In the genomic region with DNA sequence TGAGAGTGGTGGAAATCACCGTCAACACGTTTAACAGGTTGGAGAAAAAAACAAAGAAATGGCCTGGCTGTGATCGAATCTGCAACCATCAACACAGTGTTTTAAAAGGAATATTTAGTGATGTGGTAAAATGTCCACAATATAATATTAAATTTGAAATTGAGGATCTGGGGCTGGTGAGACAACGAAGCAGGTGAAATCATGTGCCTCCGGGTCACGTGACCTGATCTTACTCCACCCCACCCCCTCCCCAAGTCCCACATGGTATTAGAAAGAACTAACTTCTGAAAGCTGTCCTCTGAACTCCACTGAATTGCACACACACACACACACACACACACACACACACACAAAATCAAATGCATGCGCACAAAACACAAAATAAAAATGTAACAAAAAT, we compare ENCODE assay signal across 3 mouse cellular contexts.
A peak's percentile ranks its signal among the peaks of the same experiment; 100 is the strongest.
TF ChIP-seq lines count a peak whose summit lies in the region.

No protein-coding gene starts in this region.

TF ChIP-seq in C2C12, 6 proteins besides CTCF, POLR2A, EP300 and RAD21:
- no peak for TF ChIP-seq FOSL1 (IDR thresholded peaks at IDR 0.05; ENCODE audit: insufficient read depth, low read length, poor library complexity, severe bottlenecking)
- TF ChIP-seq USF1 (IDR thresholded peaks at IDR 0.05; ENCODE audit: low read depth): peak; percentile 16
- no peak for TF ChIP-seq MYOG (IDR thresholded peaks at IDR 0.05; ENCODE audit: control insufficient read depth, extremely low read depth, insufficient read length)

TF ChIP-seq in CH12.LX, 34 proteins besides CTCF, POLR2A, EP300 and RAD21:
- TF ChIP-seq ZMIZ1 (IDR thresholded peaks at IDR 0.05; ENCODE audit: low read depth, low read length) (no peak), KAT2A (IDR thresholded peaks at IDR 0.05; ENCODE audit: insufficient replicate concordance, low read length) (no peak), HCFC1 (IDR thresholded peaks at IDR 0.05; ENCODE audit: low read depth, low read length) (no peak), ETS1 (conservative IDR thresholded peaks at IDR 0.05; ENCODE audit: low read depth, low read length) (no peak), BHLHE40 (IDR thresholded peaks at IDR 0.05; ENCODE audit: low read depth, low read length) (peak; percentile 32; the same call in 1 of the 2 replicates), CHD1 (IDR thresholded peaks at IDR 0.05; ENCODE audit: low read depth, low read length) (no peak), JUND (conservative IDR thresholded peaks at IDR 0.05; ENCODE audit: low read depth, low read length) (no peak), ZC3H11A (IDR thresholded peaks at IDR 0.05; ENCODE audit: low read depth, low read length) (no peak), SIN3A (IDR thresholded peaks at IDR 0.05; ENCODE audit: low read length) (no peak), CHD2 (IDR thresholded peaks at IDR 0.05; ENCODE audit: low read length) (no peak), MAZ (IDR thresholded peaks at IDR 0.05; ENCODE audit: low read depth, low read length) (no peak), ZKSCAN1 (IDR thresholded peaks at IDR 0.05; ENCODE audit: borderline replicate concordance, low read depth, low read length) (no peak), MAFK (IDR thresholded peaks at IDR 0.05; ENCODE audit: insufficient replicate concordance, low read length) (no peak), IRF4 (IDR thresholded peaks at IDR 0.05; ENCODE audit: low read depth, low read length) (no peak), ELF1 (IDR thresholded peaks at IDR 0.05; ENCODE audit: low read depth, low read length) (no peak), POLR2AphosphoS2 (IDR thresholded peaks at IDR 0.05; ENCODE audit: low read depth, low read length) (no peak), GABPA (IDR thresholded peaks at IDR 0.05; ENCODE audit: insufficient replicate concordance, low read depth, low read length) (no peak), USF1 (IDR thresholded peaks at IDR 0.05; ENCODE audit: low read depth, low read length) (peak; percentile 62), ZNF384 (IDR thresholded peaks at IDR 0.05; ENCODE audit: low read depth, low read length) (no peak), MAX (IDR thresholded peaks at IDR 0.05; ENCODE audit: low read length) (no peak), USF2 (conservative IDR thresholded peaks at IDR 0.05; ENCODE audit: low read depth, low read length) (peak; percentile 54; the same call in 1 of the 2 replicates), TBP (conservative IDR thresholded peaks at IDR 0.05; ENCODE audit: low read depth, low read length) (no peak), E2F4 (IDR thresholded peaks at IDR 0.05; ENCODE audit: insufficient replicate concordance, low read depth, low read length) (no peak), MEF2A (IDR thresholded peaks at IDR 0.05; ENCODE audit: borderline replicate concordance, low read depth, low read length) (no peak), NRF1 (IDR thresholded peaks at IDR 0.05; ENCODE audit: low read depth, low read length) (no peak)

TF ChIP-seq in MEL, 35 proteins besides CTCF, POLR2A, EP300 and RAD21:
- TF ChIP-seq MAFK (IDR thresholded peaks at IDR 0.05; ENCODE audit: borderline replicate concordance, low read depth, low read length) (no peak), TAL1 (IDR thresholded peaks at IDR 0.05; ENCODE audit: low read length) (no peak), E2F4 (IDR thresholded peaks at IDR 0.05; ENCODE audit: borderline replicate concordance, low read depth, low read length) (no peak), ZC3H11A (IDR thresholded peaks at IDR 0.05; ENCODE audit: low read depth, low read length) (no peak), USF1 (IDR thresholded peaks at IDR 0.05; ENCODE audit: low read depth, low read length) (peak; percentile 39; the same call in 1 of the 2 replicates)
